Mouse (Mus musculus) limb, embryonic 15.5 days (tissue): ENCODE measurements around the gene Dpt. TPM values are rescaled to one million over a fixed set of nuclear protein-coding genes. Genes with fewer than 3 reads are reported as not detected.

Experiments used
- ATAC-seq: fragments of 200-750 bp; cut with Nextera tagmentation; 2 replicates; pipeline ENCODE4 v1.8.0; 2017; ENCODE audit warnings: low read depth, moderate TSS enrichment; ENCODE audit not compliant: insufficient number of reproducible peaks, low FRiP score, low TSS enrichment
- H3K27ac ChIP-seq: fragments of 300-500 bp; sonication (generic); 2 replicates; pipeline ENCODE4 v1.5.1; 2015; ENCODE audit warnings: moderate library complexity, mild to moderate bottlenecking, inconsistent platforms
- H3K27me3 ChIP-seq: fragments of 300-500 bp; sonication (generic); 2 replicates; pipeline ENCODE4 v1.6.1; 2015; ENCODE audit warnings: inconsistent platforms
- H3K36me3 ChIP-seq: fragments of 300-500 bp; sonication (generic); 2 replicates; pipeline ENCODE4 v1.6.1; 2015; ENCODE audit warnings: inconsistent platforms
- H3K4me1 ChIP-seq: fragments of 300-500 bp; sonication (generic); 2 replicates; pipeline ENCODE4 v1.6.1; 2015; ENCODE audit warnings: inconsistent platforms
- H3K4me2 ChIP-seq: fragments of 300-500 bp; sonication (generic); 2 replicates; pipeline ENCODE4 v1.6.1; 2015; ENCODE audit warnings: mild to moderate bottlenecking, inconsistent platforms
- H3K4me3 ChIP-seq: fragments of 300-500 bp; sonication (generic); 2 replicates; pipeline ENCODE4 v1.5.1; 2015; ENCODE audit warnings: mild to moderate bottlenecking, inconsistent platforms
- H3K9ac ChIP-seq: fragments of 300-500 bp; sonication (generic); 2 replicates; pipeline ENCODE4 v1.6.1; 2015; ENCODE audit warnings: inconsistent platforms
- H3K9me3 ChIP-seq: fragments of 300-500 bp; sonication (generic); 2 replicates; pipeline ENCODE4 v1.6.1; 2016; ENCODE audit warnings: inconsistent platforms
- WGBS: fragments of 180-500 bp; shearing (Covaris S2); methylation state at CpG from one replicate; pipeline ENCODE4 v1.1.7; 2015; 5-methylcytosine and 5-hydroxymethylcytosine counted together
- polyA plus RNA-seq: library from polyadenylated mRNA; unstranded; fragments of >200 nt; fragmentation: Nextera tagmentation; extraction: Ambion mirVana; gene quantifications from 2 replicates; pipeline ENCODE4 v1.2.1, GENCODE M21; 2015

The Dpt gene
- polyA plus RNA-seq: 58.4 and 78.9 TPM in 2 replicates

- 43% methylated on average over 8 of the region's 8 CpGs for WGBS
- peaks cover 27% of the 10 kb centered on the region for H3K4me1 ChIP-seq
- no peak within 1 kb of the TSS for H3K9ac ChIP-seq
- peak within 1 kb of the TSS; percentile 47; the same call in 1 of the 2 replicates for H3K27ac ChIP-seq
- no peaks in the 10 kb centered on the region for H3K36me3 ChIP-seq
- peak; percentile 79 for ATAC-seq
- H3K4me2 ChIP-seq: peak within 1 kb of the TSS; percentile 22
- H3K4me3 ChIP-seq: peak within 1 kb of the TSS; percentile 16
- no peaks in the 10 kb centered on the region for H3K9me3 ChIP-seq
- no peaks in the 10 kb centered on the region for H3K27me3 ChIP-seq
Measured at GRCm38 (mm10) chr1:164796471-164796870, at the start of gene Dpt. Dpt (plus strand) TSS chr1:164796644.

- H3K4me3 ChIP-seq: no peak overlapping the region
- H3K27me3 ChIP-seq: no peaks in the 10 kb centered on the region
- H3K36me3 ChIP-seq: no peaks in the 10 kb centered on the region
- H3K27ac ChIP-seq: no peak overlapping the region
- H3K9ac ChIP-seq: no peak overlapping the region
- H3K4me1 ChIP-seq: peaks cover 1% of the 10 kb centered on the region; the same call in 1 of the 2 replicates
- no peak overlapping the region for H3K4me2 ChIP-seq
- no peaks in the 10 kb centered on the region for H3K9me3 ChIP-seq
- no peak for ATAC-seq
- WGBS: 91% methylated on average over 4 of the region's 4 CpGs
Measured at GRCm38 (mm10) chr1:164753736-164754135, 42.7 kb upstream of the Dpt start.

GRCm38 (mm10) chr1:164755671-164756070, 40.8 kb upstream of the Dpt start:
- Histone ChIP-seq H3K36me3 (no peaks in the 10 kb centered on the region), H3K27me3 (no peaks in the 10 kb centered on the region), H3K4me1 (peaks cover 5% of the 10 kb centered on the region; the same call in 1 of the 2 replicates), H3K9ac (no peak overlapping the region), H3K9me3 (no peaks in the 10 kb centered on the region), H3K27ac (no peak overlapping the region), H3K4me2 (no peak overlapping the region), H3K4me3 (no peak overlapping the region)
- 39% methylated on average over 3 of the region's 3 CpGs for WGBS
- no peak for ATAC-seq

GRCm38 (mm10) chr1:164756951-164757350, 39.5 kb upstream of the Dpt start:
- H3K4me1 ChIP-seq: peaks cover 5% of the 10 kb centered on the region; the same call in 1 of the 2 replicates
- H3K36me3 ChIP-seq: no peaks in the 10 kb centered on the region
- H3K9me3 ChIP-seq: no peaks in the 10 kb centered on the region
- no peak overlapping the region for H3K4me3 ChIP-seq
- H3K27ac ChIP-seq: no peak overlapping the region
- no peak overlapping the region for H3K9ac ChIP-seq
- no peaks in the 10 kb centered on the region for H3K27me3 ChIP-seq
- ATAC-seq: no peak
- WGBS: 59% methylated on average over 2 of the region's 2 CpGs
- H3K4me2 ChIP-seq: no peak overlapping the region

GRCm38 (mm10) chr1:164758401-164758800, 38.0 kb upstream of the Dpt start:
- 55% methylated on average over 2 of the region's 2 CpGs for WGBS
- no peak overlapping the region for H3K4me3 ChIP-seq
- no peaks in the 10 kb centered on the region for H3K27me3 ChIP-seq
- no peak overlapping the region for H3K4me2 ChIP-seq
- no peak overlapping the region for H3K27ac ChIP-seq
- no peak for ATAC-seq
- H3K9me3 ChIP-seq: no peaks in the 10 kb centered on the region
- H3K36me3 ChIP-seq: no peaks in the 10 kb centered on the region
- H3K4me1 ChIP-seq: peaks cover 5% of the 10 kb centered on the region; the same call in 1 of the 2 replicates
- no peak overlapping the region for H3K9ac ChIP-seq

- ATAC-seq: no peak
- Histone ChIP-seq H3K4me2 (no peak overlapping the region), H3K36me3 (no peaks in the 10 kb centered on the region), H3K9me3 (no peaks in the 10 kb centered on the region), H3K4me3 (no peak overlapping the region), H3K4me1 (peaks cover 5% of the 10 kb centered on the region; the same call in 1 of the 2 replicates), H3K9ac (no peak overlapping the region), H3K27ac (no peak overlapping the region), H3K27me3 (no peaks in the 10 kb centered on the region)
- 65% methylated on average over 2 of the region's 2 CpGs for WGBS
Measured at GRCm38 (mm10) chr1:164762276-164762675, 34.2 kb upstream of the Dpt start.

- ATAC-seq: no peak
- Histone ChIP-seq H3K4me1 (0 out of 2 replicates have a peak, but pooled peaks cover 2% of the 10 kb centered on the region), H3K9ac (no peak overlapping the region), H3K4me3 (no peak overlapping the region), H3K9me3 (no peaks in the 10 kb centered on the region), H3K27me3 (no peaks in the 10 kb centered on the region), H3K36me3 (no peaks in the 10 kb centered on the region), H3K27ac (no peak overlapping the region), H3K4me2 (no peak overlapping the region)
- WGBS: 62% methylated on average over 3 of the region's 3 CpGs
Measured at GRCm38 (mm10) chr1:164766646-164767045, 29.8 kb upstream of the Dpt start.

- H3K27ac ChIP-seq: peak overlapping the region; percentile 30; the same call in 1 of the 2 replicates
- H3K4me2 ChIP-seq: no peak overlapping the region
- H3K36me3 ChIP-seq: no peaks in the 10 kb centered on the region
- WGBS: 23% methylated on average over 7 of the region's 7 CpGs
- ATAC-seq: peak; percentile 85
- H3K4me1 ChIP-seq: 0 out of 2 replicates have a peak, but pooled peaks cover 2% of the 10 kb centered on the region
- no peak overlapping the region for H3K9ac ChIP-seq
- no peak overlapping the region for H3K4me3 ChIP-seq
- H3K27me3 ChIP-seq: no peaks in the 10 kb centered on the region
- no peaks in the 10 kb centered on the region for H3K9me3 ChIP-seq
Measured at GRCm38 (mm10) chr1:164770611-164771010, 25.8 kb upstream of the Dpt start.

GRCm38 (mm10) chr1:164780851-164781510, 15.5 kb upstream of the Dpt start:
- Histone ChIP-seq H3K4me1 (0 out of 2 replicates have a peak, but pooled peaks cover 6% of the 10 kb centered on the region), H3K4me3 (no peak overlapping the region), H3K27me3 (no peaks in the 10 kb centered on the region), H3K27ac (no peak overlapping the region), H3K36me3 (no peaks in the 10 kb centered on the region), H3K9ac (no peak overlapping the region), H3K4me2 (no peak overlapping the region), H3K9me3 (no peaks in the 10 kb centered on the region)
- WGBS: 27% methylated on average over 7 of the region's 7 CpGs
- ATAC-seq: no peak

GRCm38 (mm10) chr1:164786165-164786564, 10.3 kb upstream of the Dpt start:
- H3K4me1 ChIP-seq: no peaks in the 10 kb centered on the region
- no peak overlapping the region for H3K4me3 ChIP-seq
- no peaks in the 10 kb centered on the region for H3K27me3 ChIP-seq
- no peak overlapping the region for H3K27ac ChIP-seq
- H3K9ac ChIP-seq: no peak overlapping the region
- no peak for ATAC-seq
- 78% methylated on average over 5 of the region's 5 CpGs for WGBS
- no peak overlapping the region for H3K4me2 ChIP-seq
- H3K9me3 ChIP-seq: no peaks in the 10 kb centered on the region
- no peaks in the 10 kb centered on the region for H3K36me3 ChIP-seq

- ATAC-seq: no peak
- H3K4me3 ChIP-seq: no peak overlapping the region
- H3K4me2 ChIP-seq: no peak overlapping the region
- 39% methylated on average over 7 of the region's 7 CpGs for WGBS
- no peak overlapping the region for H3K9ac ChIP-seq
- no peaks in the 10 kb centered on the region for H3K9me3 ChIP-seq
- no peaks in the 10 kb centered on the region for H3K36me3 ChIP-seq
- no peak overlapping the region for H3K27ac ChIP-seq
- H3K27me3 ChIP-seq: no peaks in the 10 kb centered on the region
- no peaks in the 10 kb centered on the region for H3K4me1 ChIP-seq
Measured at GRCm38 (mm10) chr1:164787771-164788170, 8.7 kb upstream of the Dpt start.

GRCm38 (mm10) chr1:164788292-164788691, 8.2 kb upstream of the Dpt start:
- no peak overlapping the region for H3K4me2 ChIP-seq
- H3K9me3 ChIP-seq: no peaks in the 10 kb centered on the region
- H3K4me3 ChIP-seq: no peak overlapping the region
- H3K4me1 ChIP-seq: no peaks in the 10 kb centered on the region
- H3K27ac ChIP-seq: no peak overlapping the region
- whole genome bisulfite sequencing: 87% methylated on average over 7 of the region's 7 CpGs
- H3K36me3 ChIP-seq: no peaks in the 10 kb centered on the region
- H3K27me3 ChIP-seq: no peaks in the 10 kb centered on the region
- H3K9ac ChIP-seq: no peak overlapping the region
- no peak for ATAC-seq
